Mouse (Mus musculus) MEL (cell line): ENCODE measurements around the gene Tmem81. TPM values are rescaled to one million over a fixed set of nuclear protein-coding genes. Genes with fewer than 3 reads are reported as not detected.

Experiments
- polyA plus RNA-seq, 2 experiments: library from polyadenylated mRNA; stranded (reverse) in 1 of 2; unstranded in 1 of 2; fragments of >175 nt in 1 of 2; fragments of >200 nt in 1 of 2; gene quantifications; 2 replicates each; pipeline versions ENCODE4 v1.2.1 to v1.2.4; 2012; ENCODE audit warnings: low replicate concordance in 2 of 2, low read depth in 1 of 2; ENCODE audit not compliant: insufficient read length in 2 of 2, insufficient read depth in 1 of 2, missing spikeins in 1 of 2
- total RNA-seq: library from RNA; depleted of rRNA; stranded (reverse); fragments of 300-350 nt; gene quantifications from 2 replicates; pipeline ENCODE4 v1.2.3, GENCODE M21; 2012; rRNA removed

The Tmem81 gene
- total and polyA plus RNA-seq, 3 experiments: 2.9 to 5.4 TPM; not detected in 1

Other genes starting within 250 kb of the Tmem81 start
- gene Klhdc8a, start 207.6 kb upstream of the Tmem81 start, total RNA-seq: not detected in 2 replicates
- gene Klhdc8a, start 207.6 kb upstream of the Tmem81 start, polyA plus RNA-seq: not detected
- gene Nuak2, start 190.1 kb upstream of the Tmem81 start, total RNA-seq: 2.8 and 3.2 TPM in 2 replicates
- 1 to 10 TPM in 1 of 2 experiments, not detected in 1; 3.0 TPM for gene Nuak2, start 190.1 kb upstream of the Tmem81 start, polyA plus RNA-seq
- gene Tmcc2, start 114.9 kb upstream of the Tmem81 start, total RNA-seq: 4.6 and 7.2 TPM in 2 replicates
- gene Tmcc2, start 114.9 kb upstream of the Tmem81 start, polyA plus RNA-seq: 1 to 10 TPM in 1 of 2 experiments, not detected in 1; 4.1 TPM
- 2.4 and 2.8 TPM in 2 replicates for gene Dstyk, start 88.7 kb upstream of the Tmem81 start, total RNA-seq
- 1 to 10 TPM in 1 of 2 experiments, not detected in 1; 4.5 TPM for gene Dstyk, start 88.7 kb upstream of the Tmem81 start, polyA plus RNA-seq
- gene Rbbp5, start 28.9 kb upstream of the Tmem81 start, total RNA-seq: 33.2 and 33.3 TPM in 2 replicates
- gene Rbbp5, start 28.9 kb upstream of the Tmem81 start, polyA plus RNA-seq: 10 to 100 TPM in 1 of 2 experiments, not detected in 1; 43.5 TPM
- not detected in 2 replicates for gene Cntn2, start 37.0 kb downstream of the Tmem81 start, total RNA-seq
- gene Cntn2, start 37.0 kb downstream of the Tmem81 start, polyA plus RNA-seq: not detected
- not detected in 2 replicates for gene Nfasc, start 235.6 kb downstream of the Tmem81 start, total RNA-seq
- gene Nfasc, start 235.6 kb downstream of the Tmem81 start, polyA plus RNA-seq: not detected